Mouse (Mus musculus) cerebellum, adult 2 months (tissue): ENCODE measurements around the gene Fes.

Source experiments
- CTCF ChIP-seq: fragments of 200-500 bp; IDR thresholded peaks from 2 replicates; pipeline ENCODE4 v1.5.1; 2011; ENCODE audit warnings: low read depth, mild to moderate bottlenecking, control low read depth, low read length, moderate library complexity, borderline replicate concordance; ENCODE audit not compliant: insufficient read depth
- POLR2A ChIP-seq: fragments of 200-500 bp; IDR thresholded peaks from 2 replicates; pipeline ENCODE4 v1.6.1; 2011; ENCODE audit warnings: low read length, control low read depth, borderline replicate concordance; ENCODE audit not compliant: insufficient read depth

- no peak for TF ChIP-seq CTCF
- no peak for TF ChIP-seq POLR2A
Observed at GRCm38 (mm10) chr7:80426363-80426762, 38.6 kb upstream of the Fes start.
